8 mouse cellular contexts compared by ENCODE assay signal in the genomic region with DNA sequence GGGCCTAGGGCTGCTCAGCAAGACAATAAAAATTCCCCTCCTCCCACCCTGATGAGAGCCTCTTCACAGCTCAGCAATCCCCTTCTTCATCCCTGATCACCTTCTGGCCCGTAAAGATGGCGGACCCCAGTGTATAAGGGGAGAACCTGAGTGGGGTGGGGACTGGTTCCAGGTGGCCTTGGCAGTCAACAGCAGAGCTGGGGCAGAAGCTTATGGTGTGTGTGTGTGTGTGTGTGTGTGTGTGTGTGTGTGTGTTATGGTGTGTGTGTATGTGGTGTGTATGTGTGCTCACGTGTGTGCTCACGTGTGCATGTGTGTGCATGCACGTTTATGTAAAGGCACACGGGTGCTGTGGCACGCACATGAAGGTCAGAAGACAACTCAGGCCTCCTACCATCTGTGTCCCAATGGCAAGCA. TPM values are rescaled to one million over a fixed set of nuclear protein-coding genes. Genes with fewer than 3 reads are reported as not detected.
DNase-seq lines count a peak whose midpoint lies in the region; ATAC-seq and TF ChIP-seq lines count a peak whose summit lies in the region.

No protein-coding gene starts in this region.

- TF ChIP-seq EP300 in heart, adult 2 months (IDR thresholded peaks at IDR 0.05; ENCODE audit: insufficient read depth, low read depth, low read length) = no peak

- H3K9me3 ChIP-seq in hindbrain, embryonic 15.5 days = no peaks in the 10 kb centered on the region
- no peaks in the 10 kb centered on the region for H3K9me3 ChIP-seq in midbrain, embryonic 16.5 days (replicated peaks; ENCODE audit: control insufficient read depth, low read length, poor library complexity, severe bottlenecking)

- 0 out of 2 replicates have a peak, but pooled peaks cover 2% of the 10 kb centered on the region for H3K36me3 ChIP-seq in heart, adult 2 months (ENCODE audit: control insufficient read depth, insufficient read depth, low read length)
- no peaks in the 10 kb centered on the region for H3K36me3 ChIP-seq in hindbrain, embryonic 15.5 days
- H3K36me3 ChIP-seq in midbrain, embryonic 16.5 days (ENCODE audit: control insufficient read depth, insufficient read depth, low read length) = no peaks in the 10 kb centered on the region

- H3K27ac ChIP-seq in heart, adult 2 months = peak overlapping the region; percentile 85
- 0 out of 2 replicates have a peak overlapping the region, but pooled peaks have one; percentile 49 for H3K27ac ChIP-seq in hindbrain, embryonic 15.5 days (replicated peaks)
- H3K27ac ChIP-seq in midbrain, embryonic 16.5 days (ENCODE audit: low read length) = no peak overlapping the region

- WGBS in heart, adult 2 months = 71% methylated on average over 7 of the region's 7 CpGs
- 85% methylated on average over 7 of the region's 7 CpGs for WGBS in hindbrain, embryonic 15.5 days
- WGBS in midbrain, embryonic 16.5 days = 95% methylated on average over 7 of the region's 7 CpGs

- H3K4me1 ChIP-seq in heart, adult 2 months (ENCODE audit: control insufficient read depth, insufficient read depth, low read length) = peaks cover 12% of the 10 kb centered on the region
- H3K4me1 ChIP-seq in hindbrain, embryonic 15.5 days (replicated peaks) = peaks cover 45% of the 10 kb centered on the region
- H3K4me1 ChIP-seq in midbrain, embryonic 16.5 days (ENCODE audit: control insufficient read depth, insufficient read depth, low read length) = peaks cover 21% of the 10 kb centered on the region

- DNase-seq in heart, adult 2 months = peak in 1 of 2 experiments; percentile 44
- DNase-seq in heart, adult 9 months (ENCODE audit: low spot score in 2 of 2) = no peak
- peak; percentile 61 for DNase-seq in R1 (ENCODE audit: low read depth, low spot score)
- no peak for DNase-seq in layer of hippocampus, postnatal 10 days (ENCODE audit: low spot score in 2 of 2)
- no peak for DNase-seq in urinary bladder, adult 2 months (ENCODE audit: low spot score)

- no peaks in the 10 kb centered on the region for H3K27me3 ChIP-seq in heart, adult 2 months (ENCODE audit: control insufficient read depth, insufficient read depth, low read length)
- H3K27me3 ChIP-seq in hindbrain, embryonic 15.5 days = no peaks in the 10 kb centered on the region
- H3K27me3 ChIP-seq in midbrain, embryonic 16.5 days (ENCODE audit: control insufficient read depth, insufficient read depth, low read depth, low read length) = no peaks in the 10 kb centered on the region

- H3K4me3 ChIP-seq in heart, adult 2 months = peak overlapping the region; percentile 66
- H3K4me3 ChIP-seq in hindbrain, embryonic 15.5 days = peak overlapping the region; percentile 37
- no peak overlapping the region for H3K4me3 ChIP-seq in midbrain, embryonic 16.5 days (ENCODE audit: low read depth, low read length)

- ATAC-seq in hindbrain, embryonic 15.5 days (ENCODE audit: low FRiP score, low read depth) = no peak
- no peak for ATAC-seq in midbrain, embryonic 16.5 days
- no peak for ATAC-seq in monocyte, adult 5-6 weeks (replicated peaks; ENCODE audit: insufficient number of reproducible peaks, low FRiP score, low TSS enrichment, poor library complexity, severe bottlenecking)

- H3K4me2 ChIP-seq in hindbrain, embryonic 15.5 days = peak overlapping the region; percentile 65
- H3K4me2 ChIP-seq in midbrain, embryonic 16.5 days (ENCODE audit: low read length) = peak overlapping the region; percentile 60

- intact Hi-C loops in heart, adult 2 months (cut with DNase I) = no loop called here

- no peak for TF ChIP-seq CTCF in heart, adult 2 months (IDR thresholded peaks at IDR 0.05)

- H3K79me2 ChIP-seq in heart, adult 2 months (replicated peaks; ENCODE audit: control insufficient read depth, insufficient read depth, low read length) = no peaks in the 10 kb centered on the region

- peak overlapping the region; percentile 75 for H3K9ac ChIP-seq in heart, adult 2 months (ENCODE audit: low read depth, low read length)
- no peak overlapping the region for H3K9ac ChIP-seq in hindbrain, embryonic 15.5 days
- no peak overlapping the region for H3K9ac ChIP-seq in midbrain, embryonic 16.5 days (ENCODE audit: low read depth, low read length)

- TF ChIP-seq POLR2A in heart, adult 2 months (IDR thresholded peaks at IDR 0.05; ENCODE audit: insufficient read depth, low read depth, low read length) = no peak

RNA-seq across cellular contexts. Expression of gene Ucp2, which starts 1.3 kb away (rescaled TPM):
- total RNA-seq in heart, adult 2 months (2021) = 100 to 1,000 TPM; 245 to 496 TPM
- 109 and 193 TPM in 2 replicates for polyA plus RNA-seq in heart, adult 2 months (2012; rRNA removed)
- 77.4 and 81.8 TPM in 2 replicates for polyA plus RNA-seq in hindbrain, embryonic 15.5 days (2015; fragmentation: Nextera tagmentation; extraction: Ambion mirVana)
- 59.5 and 69.5 TPM in 2 replicates for polyA plus RNA-seq in midbrain, embryonic 16.5 days (2015; fragmentation: Nextera tagmentation; extraction: Ambion mirVana)
- total RNA-seq in layer of hippocampus, postnatal 10 days (2021) = 10 to 100 TPM; 58.2 to 66.6 TPM
- total RNA-seq in monocyte, adult 5-6 weeks (2017) = 334 to 441 TPM (median 351 TPM) in 3 replicates
- polyA plus RNA-seq in urinary bladder, adult 2 months (2012; rRNA removed) = 209 and 247 TPM in 2 replicates

RNA-seq across cellular contexts. Expression of gene Dnajb13, which starts 20.3 kb away (rescaled TPM):
- not detected for total RNA-seq in heart, adult 2 months (2021)
- polyA plus RNA-seq in heart, adult 2 months (2012; rRNA removed) = 0.32 and 1.2 TPM in 2 replicates
- polyA plus RNA-seq in hindbrain, embryonic 15.5 days (2015; fragmentation: Nextera tagmentation; extraction: Ambion mirVana) = 4.1 and 7.1 TPM in 2 replicates
- 3.9 and 4.4 TPM in 2 replicates for polyA plus RNA-seq in midbrain, embryonic 16.5 days (2015; fragmentation: Nextera tagmentation; extraction: Ambion mirVana)
- under 1 TPM; 0.50 to 0.87 TPM for total RNA-seq in layer of hippocampus, postnatal 10 days (2021)
- 1.7 to 3.6 TPM in 2 of 3 replicates, not detected in the other for total RNA-seq in monocyte, adult 5-6 weeks (2017)
- 1.1 and 1.7 TPM in 2 replicates for polyA plus RNA-seq in urinary bladder, adult 2 months (2012; rRNA removed)

RNA-seq across cellular contexts. Expression of gene Ucp3, which starts 21.6 kb away (rescaled TPM):
- total RNA-seq in heart, adult 2 months (2021) = 10 to 100 TPM; 33.7 to 39.4 TPM
- polyA plus RNA-seq in heart, adult 2 months (2012; rRNA removed) = 39.0 and 39.1 TPM in 2 replicates
- polyA plus RNA-seq in hindbrain, embryonic 15.5 days (2015; fragmentation: Nextera tagmentation; extraction: Ambion mirVana) = not detected in 2 replicates
- polyA plus RNA-seq in midbrain, embryonic 16.5 days (2015; fragmentation: Nextera tagmentation; extraction: Ambion mirVana) = not detected in 2 replicates
- 1 to 10 TPM in 1 of 2 experiments, under 1 TPM in 1; 0.65 to 1.3 TPM for total RNA-seq in layer of hippocampus, postnatal 10 days (2021)
- total RNA-seq in monocyte, adult 5-6 weeks (2017) = 0.29 TPM in 1 of 3 replicates, not detected in the others
- polyA plus RNA-seq in urinary bladder, adult 2 months (2012; rRNA removed) = 0.49 and 1.3 TPM in 2 replicates

RNA-seq across cellular contexts. Expression of gene Coa4, which starts 42.4 kb away (rescaled TPM):
- 10 to 100 TPM; 14.1 to 15.4 TPM for total RNA-seq in heart, adult 2 months (2021)
- 20.0 and 22.9 TPM in 2 replicates for polyA plus RNA-seq in heart, adult 2 months (2012; rRNA removed)
- 15.8 and 17.8 TPM in 2 replicates for polyA plus RNA-seq in hindbrain, embryonic 15.5 days (2015; fragmentation: Nextera tagmentation; extraction: Ambion mirVana)
- polyA plus RNA-seq in midbrain, embryonic 16.5 days (2015; fragmentation: Nextera tagmentation; extraction: Ambion mirVana) = 15.7 and 17.2 TPM in 2 replicates
- total RNA-seq in layer of hippocampus, postnatal 10 days (2021) = 1 to 10 TPM; 5.9 to 6.9 TPM
- total RNA-seq in monocyte, adult 5-6 weeks (2017) = 6.1 to 12.5 TPM (median 7.5 TPM) in 3 replicates
- 21.4 and 23.7 TPM in 2 replicates for polyA plus RNA-seq in urinary bladder, adult 2 months (2012; rRNA removed)

Comparison
In these comparisons a context has a peak if more than half of its experiments do, and no peak if none do; other contexts are left out.
1. RNA of gene Ucp3, which starts 21.6 kb away (polyA plus RNA-seq): 39.0 to 39.1 TPM in heart, adult 2 months; 0.49 to 1.3 TPM in urinary bladder, adult 2 months, not detected in hindbrain, embryonic 15.5 days and not detected in midbrain, embryonic 16.5 days; every median in the first group is over 10 times any median in the second.